Mouse (Mus musculus): ENCODE results near the gene Arhgef19. TPM values are rescaled to one million over a fixed set of nuclear protein-coding genes. Genes with fewer than 3 reads are reported as not detected.

The Arhgef19 gene
- polyA plus RNA-seq, 1 experiment from 2014 or later: 1.2 TPM

GRCm38 (mm10) chr4:141265979-141266637 is 26.8 kb downstream of the Arhgef19 start:
- Histone ChIP-seq H3K9ac (ENCODE audit: low read length) (no peak overlapping the region), H3K27me3 (ENCODE audit: control insufficient read depth, insufficient read depth, low read length) (no peaks in the 10 kb centered on the region), H3K4me3 (ENCODE audit: low read depth, low read length) (no peak overlapping the region), H3K9me3 (ENCODE audit: control insufficient read depth, low read length) (no peaks in the 10 kb centered on the region), H3K4me2 (ENCODE audit: low read depth) (no peak overlapping the region), H3K4me1 (ENCODE audit: control insufficient read depth, insufficient read depth, low read length) (no peaks in the 10 kb centered on the region), H3K36me3 (ENCODE audit: control insufficient read depth, insufficient read depth, low read length) (no peaks in the 10 kb centered on the region), H3K27ac (ENCODE audit: low read depth, low read length) (no peak overlapping the region)
- no peak for DNase-seq (ENCODE audit: low spot score)
- ATAC-seq (ENCODE audit: insufficient read depth, low FRiP score, low TSS enrichment): no peak
- 87% methylated on average over 3 of the region's 3 CpGs for WGBS

GRCm38 (mm10) chr4:141267250-141267649 is 28.0 kb downstream of the Arhgef19 start:
- DNase-seq (ENCODE audit: low spot score) (no peak), ATAC-seq (ENCODE audit: insufficient read depth, low FRiP score, low TSS enrichment) (no peak)
- H3K27me3 ChIP-seq (ENCODE audit: control insufficient read depth, insufficient read depth, low read length): no peaks in the 10 kb centered on the region
- H3K4me2 ChIP-seq (ENCODE audit: low read depth): no peak overlapping the region
- H3K4me3 ChIP-seq (ENCODE audit: low read depth, low read length): no peak overlapping the region
- no peak overlapping the region for H3K27ac ChIP-seq (ENCODE audit: low read depth, low read length)
- WGBS: 77% methylated on average over 3 of the region's 3 CpGs
- no peaks in the 10 kb centered on the region for H3K9me3 ChIP-seq (ENCODE audit: control insufficient read depth, low read length)
- no peaks in the 10 kb centered on the region for H3K4me1 ChIP-seq (ENCODE audit: control insufficient read depth, insufficient read depth, low read length)
- H3K36me3 ChIP-seq (ENCODE audit: control insufficient read depth, insufficient read depth, low read length): no peaks in the 10 kb centered on the region
- H3K9ac ChIP-seq (ENCODE audit: low read length): no peak overlapping the region

DNA sequence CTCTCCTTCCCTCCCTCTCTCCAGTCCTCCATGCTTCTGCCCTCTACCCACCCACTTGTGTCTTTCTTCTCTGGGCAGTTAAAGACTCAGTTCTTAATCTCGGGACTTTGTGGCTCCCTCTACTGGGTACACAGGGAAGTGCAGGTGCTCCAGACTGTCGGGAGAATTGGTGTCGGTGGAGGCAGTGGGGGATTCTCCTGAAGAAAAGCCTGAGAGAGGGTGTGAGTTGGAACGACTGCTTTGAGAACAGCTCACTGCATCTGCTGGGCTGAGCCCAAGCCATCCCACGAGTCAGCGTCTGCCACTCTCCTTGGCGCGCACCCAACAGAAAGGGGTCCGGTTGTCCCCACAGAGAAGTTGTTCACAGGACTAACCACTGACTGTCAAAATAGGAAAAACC is 28.5 kb downstream of the Arhgef19 start:
- no peak overlapping the region for H3K4me2 ChIP-seq (ENCODE audit: low read depth)
- no peak overlapping the region for H3K4me3 ChIP-seq (ENCODE audit: low read depth, low read length)
- H3K27me3 ChIP-seq (ENCODE audit: control insufficient read depth, insufficient read depth, low read length): no peaks in the 10 kb centered on the region
- DNase-seq (ENCODE audit: low spot score) (peak; percentile 71), ATAC-seq (ENCODE audit: insufficient read depth, low FRiP score, low TSS enrichment) (no peak)
- H3K36me3 ChIP-seq (ENCODE audit: control insufficient read depth, insufficient read depth, low read length): no peaks in the 10 kb centered on the region
- H3K9me3 ChIP-seq (ENCODE audit: control insufficient read depth, low read length): no peaks in the 10 kb centered on the region
- no peak overlapping the region for H3K27ac ChIP-seq (ENCODE audit: low read depth, low read length)
- no peak overlapping the region for H3K9ac ChIP-seq (ENCODE audit: low read length)
- no peaks in the 10 kb centered on the region for H3K4me1 ChIP-seq (ENCODE audit: control insufficient read depth, insufficient read depth, low read length)
- 48% methylated on average over 9 of the region's 9 CpGs for WGBS

DNA sequence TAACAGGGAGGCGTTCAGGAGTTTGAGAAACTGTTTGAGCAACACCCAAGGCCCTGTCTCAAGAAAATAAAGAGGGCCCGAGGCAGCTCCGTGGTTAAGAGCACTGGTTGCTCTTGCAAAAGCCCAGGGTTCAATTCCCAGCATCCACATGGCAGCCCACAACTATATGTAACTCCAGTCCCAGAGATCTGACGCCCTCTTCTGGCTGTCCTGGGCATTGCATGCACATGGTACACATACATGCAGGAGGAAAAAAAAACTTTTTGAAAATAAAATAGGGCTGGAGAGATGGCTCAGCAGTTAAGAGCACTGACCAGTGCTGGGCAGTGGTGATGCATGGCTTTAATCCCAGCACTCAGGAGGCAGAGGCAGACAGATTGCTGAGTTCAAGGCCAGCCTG is 29.1 kb downstream of the Arhgef19 start:
- no peak for ATAC-seq (ENCODE audit: insufficient read depth, low FRiP score, low TSS enrichment)
- 82% methylated on average over 4 of the region's 4 CpGs for WGBS

GRCm38 (mm10) chr4:141269080-141269479 is 29.8 kb downstream of the Arhgef19 start:
- H3K9me3 ChIP-seq (ENCODE audit: control insufficient read depth, low read length): no peaks in the 10 kb centered on the region
- H3K9ac ChIP-seq (ENCODE audit: low read length): no peak overlapping the region

More for the DNA sequence above, 29.1 kb downstream of the Arhgef19 start:
- H3K27me3 ChIP-seq (ENCODE audit: control insufficient read depth, insufficient read depth, low read length): no peaks in the 10 kb centered on the region
- no peak overlapping the region for H3K4me3 ChIP-seq (ENCODE audit: low read depth, low read length)
- no peak overlapping the region for H3K4me2 ChIP-seq (ENCODE audit: low read depth)
- H3K27ac ChIP-seq (ENCODE audit: low read depth, low read length): no peak overlapping the region
- H3K9ac ChIP-seq (ENCODE audit: low read length): no peak overlapping the region
- no peak for DNase-seq (ENCODE audit: low spot score)
- no peaks in the 10 kb centered on the region for H3K9me3 ChIP-seq (ENCODE audit: control insufficient read depth, low read length)
- 0 out of 2 replicates have a peak, but pooled peaks cover 2% of the 10 kb centered on the region for H3K4me1 ChIP-seq (ENCODE audit: control insufficient read depth, insufficient read depth, low read length)
- H3K36me3 ChIP-seq (ENCODE audit: control insufficient read depth, insufficient read depth, low read length): no peaks in the 10 kb centered on the region

DNA sequence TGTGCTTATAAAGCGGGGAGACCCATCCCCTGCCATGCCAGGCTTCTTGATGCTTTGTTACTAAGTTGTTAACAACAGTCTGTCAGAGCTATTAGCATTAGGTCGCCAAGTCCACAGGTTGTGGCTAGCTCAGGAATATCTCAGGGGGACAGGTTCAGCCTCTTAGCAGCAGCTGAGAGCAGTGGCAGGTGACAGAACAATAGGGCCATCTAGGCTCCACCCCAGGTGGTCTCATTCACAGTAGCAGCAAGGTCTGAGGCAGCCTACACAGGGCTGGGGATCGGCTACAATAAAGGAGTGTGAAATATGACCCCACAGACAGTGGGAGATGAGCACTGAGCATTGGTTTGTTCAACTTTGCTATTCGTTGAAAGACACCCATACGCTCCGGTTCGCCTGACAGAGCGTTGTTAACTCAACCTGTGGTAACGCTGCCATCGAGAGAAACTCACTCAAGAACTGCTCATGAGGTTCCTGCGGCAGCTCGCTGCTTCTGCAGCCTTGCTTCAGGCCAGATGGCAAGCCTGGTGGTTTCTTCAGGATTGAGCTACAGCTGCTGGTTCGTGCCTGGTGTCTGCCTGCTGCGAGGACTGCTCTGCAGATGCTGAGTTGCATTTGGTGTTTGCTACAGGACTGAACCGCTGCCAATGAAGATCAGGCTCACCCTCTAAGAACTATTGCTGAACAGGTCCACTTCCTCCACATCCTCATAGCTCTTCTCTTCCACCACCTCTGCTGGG is 31.1 kb downstream of the Arhgef19 start:
- no peak overlapping the region for H3K9ac ChIP-seq (ENCODE audit: low read length)
- no peak overlapping the region for H3K27ac ChIP-seq (ENCODE audit: low read depth, low read length)
- no peak for ATAC-seq (ENCODE audit: insufficient read depth, low FRiP score, low TSS enrichment)
- no peaks in the 10 kb centered on the region for H3K36me3 ChIP-seq (ENCODE audit: control insufficient read depth, insufficient read depth, low read length)
- H3K4me2 ChIP-seq (ENCODE audit: low read depth): no peak overlapping the region
- no peaks in the 10 kb centered on the region for H3K9me3 ChIP-seq (ENCODE audit: control insufficient read depth, low read length)
- WGBS: 49% methylated on average over 15 of the region's 15 CpGs
- DNase-seq (ENCODE audit: low spot score): no peak
- H3K4me1 ChIP-seq (ENCODE audit: control insufficient read depth, insufficient read depth, low read length): 0 out of 2 replicates have a peak, but pooled peaks cover 2% of the 10 kb centered on the region
- no peak overlapping the region for H3K4me3 ChIP-seq (ENCODE audit: low read depth, low read length)
- no peaks in the 10 kb centered on the region for H3K27me3 ChIP-seq (ENCODE audit: control insufficient read depth, insufficient read depth, low read length)

More at GRCm38 (mm10) chr4:141269080-141269479, 29.8 kb downstream of the Arhgef19 start:
- no peak for DNase-seq (ENCODE audit: low spot score)
- Histone ChIP-seq H3K27me3 (ENCODE audit: control insufficient read depth, insufficient read depth, low read length) (no peaks in the 10 kb centered on the region), H3K36me3 (ENCODE audit: control insufficient read depth, insufficient read depth, low read length) (no peaks in the 10 kb centered on the region), H3K4me3 (ENCODE audit: low read depth, low read length) (no peak overlapping the region), H3K4me1 (ENCODE audit: control insufficient read depth, insufficient read depth, low read length) (0 out of 2 replicates have a peak, but pooled peaks cover 2% of the 10 kb centered on the region), H3K4me2 (ENCODE audit: low read depth) (no peak overlapping the region), H3K27ac (ENCODE audit: low read depth, low read length) (no peak overlapping the region)
- no peak for ATAC-seq (ENCODE audit: insufficient read depth, low FRiP score, low TSS enrichment)
- 94% methylated on average over 6 of the region's 6 CpGs for WGBS

DNA sequence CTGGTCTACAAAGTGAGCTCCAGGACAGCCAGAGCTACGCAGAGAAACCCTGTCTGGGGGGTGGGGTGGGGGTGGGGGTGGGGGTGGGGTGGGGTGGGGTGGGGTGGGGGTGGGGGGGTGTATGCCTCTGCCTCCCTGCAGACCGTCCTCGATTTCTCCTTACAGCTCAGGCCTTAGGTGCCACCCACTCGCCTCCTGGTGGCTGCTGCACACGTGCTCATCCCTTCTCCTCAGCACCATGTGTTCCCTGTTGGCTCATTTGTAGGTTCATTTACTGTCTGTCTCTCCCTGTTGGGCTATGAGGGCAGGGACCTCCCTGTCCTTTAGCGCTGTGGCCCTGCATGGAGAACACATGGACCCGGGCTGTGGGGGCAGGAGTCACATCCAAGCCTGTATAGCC is 31.9 kb downstream of the Arhgef19 start:
- 83% methylated on average over 6 of the region's 7 CpGs for WGBS
- Histone ChIP-seq H3K27ac (ENCODE audit: low read depth, low read length) (no peak overlapping the region), H3K9ac (ENCODE audit: low read length) (no peak overlapping the region), H3K9me3 (ENCODE audit: control insufficient read depth, low read length) (no peaks in the 10 kb centered on the region), H3K36me3 (ENCODE audit: control insufficient read depth, insufficient read depth, low read length) (no peaks in the 10 kb centered on the region), H3K4me1 (ENCODE audit: control insufficient read depth, insufficient read depth, low read length) (0 out of 2 replicates have a peak, but pooled peaks cover 2% of the 10 kb centered on the region), H3K4me2 (ENCODE audit: low read depth) (no peak overlapping the region), H3K4me3 (ENCODE audit: low read depth, low read length) (no peak overlapping the region), H3K27me3 (ENCODE audit: control insufficient read depth, insufficient read depth, low read length) (no peaks in the 10 kb centered on the region)
- no peak for DNase-seq (ENCODE audit: low spot score)
- no peak for ATAC-seq (ENCODE audit: insufficient read depth, low FRiP score, low TSS enrichment)

- Histone ChIP-seq H3K4me2 (ENCODE audit: low read depth) (no peak overlapping the region), H3K4me3 (ENCODE audit: low read depth, low read length) (no peak overlapping the region), H3K4me1 (ENCODE audit: control insufficient read depth, insufficient read depth, low read length) (0 out of 2 replicates have a peak, but pooled peaks cover 2% of the 10 kb centered on the region), H3K36me3 (ENCODE audit: control insufficient read depth, insufficient read depth, low read length) (no peaks in the 10 kb centered on the region), H3K9ac (ENCODE audit: low read length) (no peak overlapping the region), H3K27me3 (ENCODE audit: control insufficient read depth, insufficient read depth, low read length) (no peaks in the 10 kb centered on the region), H3K9me3 (ENCODE audit: control insufficient read depth, low read length) (no peaks in the 10 kb centered on the region), H3K27ac (ENCODE audit: low read depth, low read length) (no peak overlapping the region)
- ATAC-seq (ENCODE audit: insufficient read depth, low FRiP score, low TSS enrichment) (no peak), DNase-seq (ENCODE audit: low spot score) (no peak)
- 82% methylated on average over 6 of the region's 6 CpGs for WGBS
Observed at GRCm38 (mm10) chr4:141271721-141272120, 32.4 kb downstream of the Arhgef19 start.
